ENCODE assay signal across 18 mouse cellular contexts in the genomic region with DNA sequence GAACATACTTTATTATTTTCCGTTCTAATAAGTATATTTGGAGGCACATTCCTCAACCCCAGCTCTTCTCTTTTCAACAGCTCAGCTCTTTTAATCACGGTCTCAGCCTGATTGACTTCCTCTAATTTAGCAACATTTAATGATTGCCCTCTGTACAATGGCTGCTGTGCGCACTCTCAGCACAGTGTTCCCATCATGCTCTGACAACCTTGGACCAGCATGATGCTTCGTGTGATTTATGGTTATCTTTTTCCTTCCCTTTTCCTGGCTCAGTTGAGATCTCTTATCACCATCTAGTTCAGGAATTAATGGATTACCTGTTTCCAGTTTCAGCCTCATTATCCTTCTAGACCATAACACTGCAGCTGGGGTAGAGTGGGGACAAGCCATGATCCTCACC. TPM values are rescaled to one million over a fixed set of nuclear protein-coding genes. Genes with fewer than 3 reads are reported as not detected.
"Had no signal": no experiment of that assay in that cellular context is flagged by ENCODE, and none has a peak within 500 bp of the region (broad histone marks: within the 10 kb centered on the region; RNA-seq: fewer than 3 reads in every experiment).

No protein-coding gene starts in this region.

- H3K9ac ChIP-seq: lung, embryonic 15.5 days; midbrain, embryonic 13.5 days; midbrain, embryonic 15.5 days; neural tube, embryonic 13.5 days; stomach, embryonic 15.5 days had no signal

- H3K27me3 ChIP-seq: lung, embryonic 15.5 days; megakaryocyte, embryonic 14.5 days; midbrain, embryonic 13.5 days; midbrain, embryonic 15.5 days; neural tube, embryonic 13.5 days; stomach, embryonic 15.5 days had no signal

- H3K27ac ChIP-seq: lung, embryonic 15.5 days; macrophage; midbrain, embryonic 13.5 days; midbrain, embryonic 15.5 days; neural tube, embryonic 13.5 days; stomach, embryonic 15.5 days; stomach, postnatal 0 days had no signal

- H3K9me3 ChIP-seq: lung, embryonic 15.5 days; midbrain, embryonic 15.5 days; stomach, embryonic 15.5 days had no signal

- ATAC-seq: lung, postnatal 0 days; midbrain, embryonic 13.5 days; midbrain, embryonic 15.5 days had no signal

- H3K4me2 ChIP-seq: lung, embryonic 15.5 days; midbrain, embryonic 11.5 days; midbrain, embryonic 13.5 days; midbrain, embryonic 15.5 days; neural tube, embryonic 13.5 days; stomach, embryonic 15.5 days had no signal

- DNase-seq: lung, adult 2 months; lung, postnatal 14 days; lung, postnatal 36 days; right cerebral cortex, postnatal 14 days; thymus, adult 2 months; thymus, postnatal 25 days; thymus, postnatal 4 days had no signal

- H3K4me1 ChIP-seq: megakaryocyte, embryonic 14.5 days; midbrain, embryonic 13.5 days; midbrain, embryonic 15.5 days; neural tube, embryonic 13.5 days; stomach, embryonic 15.5 days had no signal

- H3K36me3 ChIP-seq: lung, embryonic 15.5 days; midbrain, embryonic 13.5 days; midbrain, embryonic 15.5 days; neural tube, embryonic 13.5 days; stomach, embryonic 15.5 days had no signal

- H3K4me3 ChIP-seq: lung, embryonic 15.5 days; megakaryocyte, embryonic 14.5 days; midbrain, embryonic 13.5 days; midbrain, embryonic 15.5 days; neural tube, embryonic 13.5 days; stomach, embryonic 15.5 days had no signal

RNA-seq across cellular contexts. Expression of a gene that starts 34.2 kb away (rescaled TPM):
- total RNA-seq: monocyte, adult 5-6 weeks had no signal
